Mouse (Mus musculus): ENCODE results near the gene Cct7.
"Not testable (repeated sequence)": the region's sequence is repeated elsewhere in the genome, so short reads cannot be mapped to it uniquely, and the experiment has no call there.

The Cct7 gene

DNA sequence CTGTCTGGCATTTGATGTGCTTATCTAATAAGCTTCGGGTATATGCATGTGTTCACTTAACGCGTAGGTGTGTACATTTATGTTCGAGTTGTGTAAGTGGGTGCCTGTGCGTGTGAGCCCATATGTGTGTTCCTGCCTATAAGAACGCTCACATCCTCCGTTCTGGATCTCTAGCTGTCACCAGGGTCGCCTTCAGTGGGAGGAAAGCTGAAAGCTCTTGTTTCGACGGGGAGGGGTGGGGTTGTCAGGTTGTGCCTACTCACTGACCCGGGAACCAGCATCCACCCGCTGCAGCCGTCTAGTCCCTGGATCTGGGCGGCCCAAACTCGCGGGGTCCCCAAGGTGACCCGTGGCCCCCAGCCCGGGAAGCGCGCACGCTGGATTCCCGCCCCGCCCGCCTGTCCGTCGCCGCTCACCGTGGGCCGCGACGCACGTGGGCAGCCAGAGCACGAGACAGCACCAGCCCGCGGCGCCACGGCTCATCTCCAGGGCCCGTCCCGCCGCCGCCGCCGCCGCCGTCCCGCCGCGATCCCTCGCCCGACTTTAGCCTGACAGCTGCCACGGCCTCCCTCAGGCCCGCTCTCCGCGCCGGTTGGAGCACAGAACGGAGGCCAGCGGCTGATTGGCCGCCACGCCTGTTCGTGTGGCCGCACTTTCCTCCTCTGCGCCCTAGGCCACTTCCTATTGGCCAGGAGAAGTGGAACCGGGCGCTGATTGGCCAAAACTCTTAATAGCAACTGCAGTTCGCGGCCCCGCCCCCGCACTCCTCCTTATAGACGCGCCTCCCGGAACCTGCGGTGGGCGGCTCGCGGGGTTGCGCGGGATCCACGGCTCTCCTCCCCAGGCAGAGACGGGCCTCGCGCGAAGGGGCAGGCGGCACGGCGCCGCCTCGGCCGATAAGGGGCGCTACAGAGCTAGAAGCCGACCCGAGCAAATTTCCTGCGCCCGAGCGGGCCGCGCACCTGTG lies at the start of gene Cct7:
Gene Cct7 (plus strand): TSS at position 818 of the 967 bp plus-strand sequence.
- peak; percentile 96 for DNase-seq (ENCODE audit: low spot score)

DNA sequence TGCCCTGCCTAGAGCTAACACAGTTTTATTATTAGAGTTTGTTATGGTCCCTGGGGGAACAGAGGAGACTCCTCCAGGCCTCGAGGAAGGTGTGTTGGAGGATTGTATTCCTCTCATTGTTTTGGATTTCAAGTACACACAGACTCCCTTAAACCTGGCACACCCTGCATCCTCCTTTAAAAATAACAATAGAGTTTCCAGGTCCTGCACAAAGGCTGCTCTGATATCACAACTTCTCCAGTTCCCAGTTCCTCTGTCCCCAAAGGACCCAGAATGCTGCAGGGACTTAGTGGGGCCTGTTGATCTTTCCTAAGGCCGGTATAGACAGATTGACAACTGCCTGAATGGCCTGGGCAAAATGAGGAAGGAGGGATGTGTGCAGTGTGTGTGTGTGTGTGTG lies 48.7 kb upstream of the Cct7 start:
- no peak for DNase-seq (ENCODE audit: low spot score)

DNA sequence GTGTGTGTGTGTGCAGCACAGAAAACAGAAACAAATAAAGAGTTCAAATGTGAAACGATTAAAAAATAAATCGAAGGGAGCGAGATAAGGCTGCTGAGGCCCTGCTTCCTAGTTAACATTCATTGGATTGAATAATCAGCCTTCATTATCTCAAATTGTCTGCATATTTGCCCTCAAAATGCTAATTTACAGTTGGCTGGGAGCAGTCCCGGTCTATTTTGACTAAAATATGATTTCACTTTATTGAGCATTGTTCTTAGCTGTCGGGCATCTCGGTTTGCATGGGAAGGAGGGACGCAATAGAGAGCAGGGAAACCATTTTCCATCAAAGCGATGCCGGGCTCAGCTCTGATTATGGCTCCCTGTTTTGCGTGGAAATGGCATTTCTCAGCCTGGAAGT lies 48.3 kb upstream of the Cct7 start:
- no peak for DNase-seq (ENCODE audit: low spot score)

DNA sequence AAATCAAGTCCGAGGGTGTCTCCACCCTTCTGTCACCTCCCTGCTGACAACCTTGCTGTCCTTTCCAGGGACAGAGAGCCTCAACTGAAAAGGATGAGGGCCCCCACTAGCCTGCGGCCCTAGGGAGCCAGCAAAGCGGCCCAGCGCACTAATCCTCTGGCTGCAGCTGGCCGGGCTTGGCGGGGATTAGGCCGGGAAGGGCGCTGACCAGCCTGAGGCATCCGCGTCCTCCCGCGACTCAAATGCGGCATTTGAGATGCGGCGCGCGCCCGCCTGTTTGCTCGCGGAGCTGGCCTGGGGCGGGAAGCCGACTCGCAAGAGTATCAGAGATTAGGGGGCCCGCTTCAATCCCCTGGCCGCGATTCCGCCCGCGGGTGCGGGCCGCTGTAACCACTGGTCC lies 42.3 kb upstream of the Cct7 start:
- DNase-seq (ENCODE audit: low spot score) = no peak

DNA sequence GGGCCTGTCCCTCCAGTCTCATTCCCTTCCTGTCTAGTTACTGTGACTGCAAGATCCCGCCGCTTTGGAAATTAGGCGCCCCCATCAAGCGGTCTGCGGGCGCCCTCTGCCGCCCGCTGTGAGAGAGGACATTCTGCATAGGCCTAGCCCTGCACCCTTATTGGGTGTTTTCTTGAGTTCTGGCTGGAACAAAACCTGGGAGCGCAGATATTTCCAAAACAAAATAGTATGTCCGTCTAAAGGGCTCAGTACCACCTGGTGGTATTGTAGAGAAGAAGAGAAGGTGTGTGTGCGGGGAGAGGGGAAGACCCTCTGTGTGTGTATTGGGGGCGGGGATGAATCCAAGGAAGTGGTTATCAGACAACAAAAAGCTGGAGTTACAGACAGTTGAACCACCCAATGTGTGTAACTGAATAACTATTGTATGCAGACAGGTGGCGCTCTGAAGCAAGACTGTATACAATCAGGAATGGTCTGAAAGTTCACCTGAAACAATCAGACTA lies 40.5 kb upstream of the Cct7 start:
- DNase-seq (ENCODE audit: low spot score) = no peak

DNA sequence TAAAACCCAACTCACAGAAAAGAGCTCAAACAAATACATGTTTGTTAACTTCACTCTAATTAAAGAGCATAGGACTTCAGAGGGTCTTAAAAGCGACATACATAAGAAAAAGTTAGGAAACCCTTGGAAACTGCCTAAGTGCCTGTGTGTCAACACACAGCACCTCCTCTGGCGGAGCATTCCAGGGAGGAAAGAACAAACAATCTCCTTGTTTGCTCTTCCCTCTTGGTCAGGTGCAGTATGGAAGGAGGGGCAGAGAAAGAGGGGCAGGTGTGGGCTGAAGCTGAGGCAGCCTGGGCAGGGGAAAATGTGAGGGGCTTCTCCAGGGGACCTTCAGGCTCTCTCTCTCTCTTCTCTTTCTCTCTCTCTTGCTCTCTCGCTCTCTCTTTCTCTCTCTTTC lies 35.5 kb upstream of the Cct7 start:
- DNase-seq (ENCODE audit: low spot score) = no peak

DNA sequence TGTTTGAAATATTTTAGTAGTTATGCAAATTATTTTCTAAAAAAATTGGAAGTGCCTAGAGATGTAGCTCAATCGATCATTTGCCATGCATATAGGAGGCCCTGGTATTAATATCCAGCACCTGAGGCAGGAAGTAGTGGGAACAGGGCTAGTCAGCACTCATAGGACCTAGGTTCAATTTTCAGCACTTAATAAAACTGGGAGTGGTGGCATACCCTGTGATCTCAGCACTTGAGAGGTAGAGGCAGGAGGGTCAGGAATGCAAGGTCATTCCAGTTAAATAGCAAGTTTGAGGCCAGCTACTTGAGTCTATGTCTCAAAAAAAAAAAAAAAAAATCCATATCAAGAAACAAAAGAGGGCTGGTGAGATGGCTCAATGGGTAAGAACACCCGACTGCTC lies 32.2 kb upstream of the Cct7 start:
- no peak for DNase-seq (ENCODE audit: low spot score)

DNA sequence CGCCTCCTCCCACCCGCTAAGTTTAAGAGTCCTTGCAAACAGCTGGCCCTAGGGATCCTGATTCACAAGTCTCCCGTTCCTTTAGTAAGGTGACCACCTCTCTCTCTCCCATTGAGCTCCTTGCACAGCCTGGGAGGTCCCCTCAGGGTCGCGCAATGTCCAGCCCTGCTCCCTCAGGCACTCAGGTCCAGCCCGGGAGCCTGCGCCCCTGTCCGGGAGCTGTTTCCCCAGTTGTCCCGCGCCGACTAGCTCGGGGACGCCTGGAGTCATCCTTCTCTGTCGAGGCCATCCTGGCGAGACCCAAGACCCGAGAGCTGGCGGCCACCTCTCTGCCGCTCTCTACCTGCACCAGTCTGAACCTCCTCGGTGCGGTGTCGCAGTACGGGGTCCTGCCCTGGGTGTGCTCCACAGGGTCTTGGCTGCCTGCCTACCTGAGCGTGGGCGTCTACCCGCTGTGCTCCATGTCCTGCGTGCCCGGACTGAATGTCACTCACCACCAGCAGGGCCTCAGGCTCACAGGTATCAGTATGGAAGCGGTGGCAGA lies 27.4 kb upstream of the Cct7 start, which contains the start of gene Noto:
Gene Noto (plus strand): TSS at position 51 of the 544 bp plus-strand sequence.
- DNase-seq (ENCODE audit: low spot score) = no peak

DNA sequence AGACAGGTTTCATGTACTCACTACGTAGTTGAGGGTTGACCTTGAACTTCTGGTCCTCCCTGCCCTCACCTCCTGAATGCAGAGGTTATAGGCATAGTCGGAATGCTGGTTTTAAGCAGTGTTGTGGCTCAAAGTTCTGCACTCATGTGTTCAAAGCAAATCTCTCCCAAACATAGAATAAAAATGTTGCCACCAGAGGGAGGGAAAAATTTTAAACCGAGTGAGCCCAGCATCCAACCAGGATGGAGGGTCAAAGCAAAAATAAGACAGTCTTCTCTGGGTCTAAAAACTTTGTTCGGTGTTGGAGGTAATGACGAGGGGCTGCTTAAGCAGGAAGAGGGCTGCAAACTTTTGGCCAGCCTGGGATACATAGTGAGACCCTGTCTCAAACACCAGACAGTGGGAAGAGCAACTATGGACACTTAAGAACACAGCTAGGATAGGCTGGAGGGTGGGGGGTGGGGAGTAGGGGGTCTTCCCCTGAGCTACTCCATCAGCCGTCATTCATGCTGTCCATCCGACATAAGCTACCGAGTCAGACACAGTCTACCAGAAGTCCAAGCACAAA lies 20.0 kb upstream of the Cct7 start:
- no peak for DNase-seq (ENCODE audit: low spot score)

DNA sequence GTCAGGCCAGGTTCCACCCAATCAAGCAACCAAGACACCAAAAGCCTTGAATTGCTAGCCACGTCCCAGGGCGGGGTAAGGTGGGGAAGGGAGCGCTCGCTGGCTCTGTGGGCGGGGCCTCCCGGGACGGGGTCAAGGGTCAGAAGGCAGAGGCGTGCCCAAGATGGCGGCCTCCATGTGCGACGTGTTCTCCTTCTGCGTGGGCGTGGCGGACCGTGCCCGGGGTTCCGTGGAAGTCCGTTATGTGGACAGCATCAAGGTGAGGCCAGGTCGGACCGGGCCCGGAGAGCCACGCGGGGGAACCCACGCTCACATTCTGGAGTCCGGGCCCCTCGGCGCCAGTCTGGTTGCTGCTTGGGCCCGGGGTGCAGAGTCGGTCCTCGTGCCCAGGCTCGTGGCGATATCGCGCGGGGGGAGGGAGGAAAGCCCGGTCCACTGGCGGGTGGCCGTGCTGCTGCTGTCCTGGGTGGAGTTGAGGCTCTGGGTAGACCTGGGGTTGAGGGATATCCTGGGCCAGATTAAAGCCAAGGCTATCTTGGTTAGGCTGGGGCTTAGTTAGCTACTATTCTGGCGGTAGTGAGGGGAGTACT lies 19.4 kb upstream of the Cct7 start, which contains the start of gene Smyd5:
Gene Smyd5 (plus strand): TSS at position 148 of the 590 bp plus-strand sequence.
- peak; percentile 77 for DNase-seq (ENCODE audit: low spot score)

DNA sequence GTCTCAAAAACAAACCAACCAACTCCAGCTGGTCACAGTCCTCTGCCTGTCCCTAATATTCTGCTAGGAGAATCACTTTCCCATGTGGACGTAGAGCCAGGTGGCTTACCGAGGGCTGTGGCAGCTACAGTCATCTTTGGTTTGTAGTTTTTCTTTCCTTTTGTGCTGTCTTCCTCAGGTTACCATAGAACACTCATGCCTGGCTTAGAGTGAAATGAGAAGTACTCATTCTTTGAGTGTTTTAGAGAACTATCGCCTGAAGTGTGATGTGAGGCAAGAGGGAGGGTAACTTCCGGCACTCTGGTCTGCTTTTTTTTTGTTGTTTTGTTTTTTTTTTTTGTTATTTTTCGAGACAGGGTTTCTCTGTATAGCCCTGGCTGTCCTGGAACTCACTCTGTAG lies 17.4 kb upstream of the Cct7 start:
- no peak for DNase-seq (ENCODE audit: low spot score)

DNA sequence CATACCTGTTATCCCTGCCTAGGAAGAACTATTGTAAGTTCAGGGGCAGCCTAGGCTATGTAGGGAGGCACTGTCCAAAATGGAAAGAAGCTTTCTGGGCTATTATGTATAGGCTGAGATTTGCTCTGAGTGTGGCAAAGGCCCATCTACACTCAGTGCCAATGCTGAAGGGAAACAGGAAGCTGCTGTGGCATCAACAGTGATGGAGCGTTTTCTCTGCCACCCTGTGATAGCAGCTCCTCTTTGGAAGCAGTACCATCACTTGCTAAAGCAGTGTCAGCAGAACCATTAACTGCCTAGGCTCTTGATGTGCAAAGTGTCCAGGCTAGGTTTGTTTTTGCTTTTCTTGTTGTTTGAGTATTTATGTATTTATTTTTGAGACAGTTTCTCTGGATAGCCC lies 15.1 kb upstream of the Cct7 start:
- no peak for DNase-seq (ENCODE audit: low spot score)

DNA sequence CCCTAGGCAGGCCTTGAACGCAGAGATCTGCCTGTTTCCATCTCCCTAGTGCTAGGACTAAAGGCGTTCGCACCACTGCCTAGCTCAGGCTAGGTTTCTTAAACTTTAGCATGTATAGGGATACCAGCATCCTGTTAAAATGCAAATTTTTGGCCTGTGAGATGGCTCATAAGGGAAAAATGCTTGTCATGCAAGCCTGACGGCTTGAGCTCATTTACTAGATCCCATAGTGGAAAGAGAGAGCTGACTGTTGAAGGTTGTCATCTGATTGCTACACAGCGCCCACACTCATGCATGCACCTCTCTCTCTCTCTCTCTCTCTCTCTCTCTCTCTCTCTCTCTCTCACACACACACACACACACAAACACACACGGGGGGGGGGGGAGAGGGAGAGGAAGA lies 14.7 kb upstream of the Cct7 start:
- no peak for DNase-seq (ENCODE audit: low spot score)

DNA sequence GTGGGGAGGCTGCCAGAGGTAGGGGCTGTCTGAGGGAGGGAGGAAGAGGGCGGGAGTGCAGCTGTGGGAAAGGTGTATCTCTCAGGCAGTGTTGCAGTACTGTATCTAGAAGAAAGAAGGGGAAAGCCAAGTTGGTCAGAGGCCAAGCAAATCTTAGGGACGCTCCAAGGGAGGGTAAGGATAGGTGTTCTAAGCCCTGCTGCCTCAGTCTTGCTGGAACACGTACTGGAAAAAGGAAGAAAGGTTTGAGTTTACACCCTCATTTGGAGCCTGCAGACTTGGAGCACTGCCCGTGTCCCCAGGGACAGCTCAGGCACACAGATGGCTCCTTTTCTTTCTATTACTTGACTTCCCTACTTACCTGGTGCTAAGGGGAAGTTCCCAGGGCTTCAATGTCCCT lies 10.2 kb upstream of the Cct7 start:
- DNase-seq (ENCODE audit: low spot score) = no peak

DNA sequence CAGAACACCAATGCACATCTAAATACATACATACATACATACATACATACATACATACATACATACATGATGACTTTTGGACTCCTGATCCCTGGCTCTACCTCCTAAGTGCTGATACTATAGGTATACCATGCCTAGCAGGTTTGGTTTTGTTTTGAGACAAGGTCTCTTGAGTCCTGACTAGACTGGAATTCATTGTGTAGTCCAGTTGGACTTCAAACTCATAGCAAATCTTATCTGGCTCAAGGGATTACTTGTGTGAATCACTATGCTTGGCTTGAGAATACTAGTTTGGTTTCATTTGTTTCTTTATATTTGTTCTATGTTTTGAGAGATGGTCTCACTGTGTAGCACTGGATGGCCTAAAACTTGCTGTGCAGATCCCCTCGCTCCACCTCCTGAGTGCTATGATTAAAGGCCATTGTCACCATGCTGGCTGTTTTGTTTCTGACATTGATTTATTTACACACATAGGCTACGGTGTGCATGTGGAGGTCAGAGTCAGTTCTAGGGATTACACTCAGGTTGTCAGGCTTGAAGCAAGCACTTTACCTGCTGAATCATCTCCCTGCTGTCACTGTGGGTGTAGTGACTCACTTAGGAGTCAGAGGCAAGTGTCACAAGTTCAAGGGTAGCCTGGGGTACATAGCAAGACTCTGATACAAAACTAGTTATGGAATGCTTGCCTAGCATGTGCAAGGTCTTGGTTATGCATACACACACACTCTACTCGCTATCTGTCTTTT lies 7.7 kb upstream of the Cct7 start:
- DNase-seq (ENCODE audit: low spot score) = no peak

DNA sequence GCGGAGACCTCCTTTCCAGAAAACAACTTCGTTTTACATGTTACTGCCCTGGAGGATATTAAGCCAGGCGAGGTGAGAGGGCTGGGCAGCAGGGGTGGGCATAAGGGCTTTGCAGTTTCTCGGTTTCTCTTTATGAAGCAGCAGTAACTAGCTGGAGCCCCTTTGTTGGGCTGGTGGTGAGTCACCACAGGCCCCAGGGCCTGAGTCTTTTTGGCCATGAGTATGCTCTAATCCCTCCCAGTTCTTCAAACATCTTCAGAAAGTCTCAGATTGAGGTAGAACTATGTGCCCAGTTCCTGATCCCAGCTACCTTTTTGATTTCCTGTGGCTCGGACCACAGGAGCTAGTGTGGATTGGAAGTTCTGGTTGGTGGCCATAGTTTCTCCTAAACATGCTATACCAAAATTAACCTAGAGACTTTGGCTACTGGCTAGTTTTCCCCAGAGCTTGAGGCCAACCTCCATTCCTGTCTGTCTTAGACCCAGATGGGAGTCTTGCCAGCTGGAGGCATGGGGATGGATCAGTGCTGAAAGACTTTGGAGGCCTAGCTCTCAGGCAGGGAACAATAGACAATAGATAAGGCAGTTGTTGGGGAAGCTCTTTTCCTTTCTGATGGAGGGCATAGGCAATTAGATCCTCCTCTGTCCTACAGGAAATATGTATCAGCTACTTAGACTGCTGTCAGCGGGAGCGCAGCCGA lies 6.9 kb upstream of the Cct7 start:
- no peak for DNase-seq (ENCODE audit: low spot score)

DNA sequence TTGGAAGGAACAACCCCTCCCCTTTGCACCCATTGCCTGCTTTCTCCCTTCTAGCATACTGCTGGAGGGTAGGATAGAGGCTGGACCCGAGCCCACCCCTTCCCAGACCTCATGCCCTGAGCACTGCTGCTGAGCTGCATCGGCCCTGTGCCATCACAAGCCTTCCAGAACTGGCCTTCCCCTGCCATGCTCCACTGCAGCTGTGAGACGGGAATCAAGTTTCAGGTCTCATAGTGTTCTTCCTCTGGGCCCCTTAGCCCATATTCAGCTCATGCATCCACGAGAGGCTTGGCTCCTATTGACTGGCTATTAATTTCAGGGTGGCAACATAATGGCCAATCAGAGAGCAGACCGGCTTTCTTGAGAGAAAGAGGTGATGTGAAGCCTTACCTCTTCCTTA lies 6.0 kb upstream of the Cct7 start:
- DNase-seq (ENCODE audit: low spot score) = no peak

DNA sequence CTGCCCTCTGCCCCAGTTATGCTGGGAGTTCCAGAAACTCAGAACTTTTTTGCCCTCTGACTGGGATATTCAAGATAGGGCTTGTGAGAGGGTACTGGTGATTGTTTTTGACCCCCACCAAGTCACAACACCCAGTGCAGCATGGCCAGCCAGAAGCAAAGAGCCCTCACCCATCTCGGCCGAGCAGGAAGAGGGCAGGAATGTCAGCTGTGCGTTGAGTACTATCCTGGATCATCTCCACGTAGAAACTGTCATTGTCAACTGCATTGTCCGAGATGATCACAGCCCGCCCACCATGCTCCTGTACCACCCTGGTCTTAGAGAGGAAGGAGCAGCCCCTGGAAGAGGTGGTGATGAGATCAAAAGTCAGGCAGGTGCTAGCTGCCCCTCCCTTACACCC lies 4.0 kb upstream of the Cct7 start:
- no peak for DNase-seq (ENCODE audit: low spot score)

DNA sequence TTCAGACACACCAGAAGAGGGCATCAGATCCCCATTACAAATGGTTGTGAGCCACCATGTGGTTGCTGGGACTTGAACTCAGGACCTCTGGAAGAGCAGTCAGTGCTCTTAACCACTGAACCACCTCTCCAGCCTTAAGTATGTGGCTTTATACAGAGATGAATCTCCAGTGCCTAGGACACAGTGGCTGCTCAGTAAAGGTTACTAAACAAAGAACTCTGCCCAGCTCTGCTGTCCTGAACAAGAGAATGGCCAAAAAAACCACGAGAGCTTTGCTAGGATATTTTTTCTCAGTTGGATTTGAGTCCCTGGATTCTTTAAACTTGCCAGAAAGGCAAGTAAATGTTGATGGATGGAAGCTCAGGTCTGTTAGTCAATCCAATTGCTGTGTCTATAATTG lies 1.2 kb upstream of the Cct7 start:
- not testable (repeated sequence) for DNase-seq (ENCODE audit: low spot score)

DNA sequence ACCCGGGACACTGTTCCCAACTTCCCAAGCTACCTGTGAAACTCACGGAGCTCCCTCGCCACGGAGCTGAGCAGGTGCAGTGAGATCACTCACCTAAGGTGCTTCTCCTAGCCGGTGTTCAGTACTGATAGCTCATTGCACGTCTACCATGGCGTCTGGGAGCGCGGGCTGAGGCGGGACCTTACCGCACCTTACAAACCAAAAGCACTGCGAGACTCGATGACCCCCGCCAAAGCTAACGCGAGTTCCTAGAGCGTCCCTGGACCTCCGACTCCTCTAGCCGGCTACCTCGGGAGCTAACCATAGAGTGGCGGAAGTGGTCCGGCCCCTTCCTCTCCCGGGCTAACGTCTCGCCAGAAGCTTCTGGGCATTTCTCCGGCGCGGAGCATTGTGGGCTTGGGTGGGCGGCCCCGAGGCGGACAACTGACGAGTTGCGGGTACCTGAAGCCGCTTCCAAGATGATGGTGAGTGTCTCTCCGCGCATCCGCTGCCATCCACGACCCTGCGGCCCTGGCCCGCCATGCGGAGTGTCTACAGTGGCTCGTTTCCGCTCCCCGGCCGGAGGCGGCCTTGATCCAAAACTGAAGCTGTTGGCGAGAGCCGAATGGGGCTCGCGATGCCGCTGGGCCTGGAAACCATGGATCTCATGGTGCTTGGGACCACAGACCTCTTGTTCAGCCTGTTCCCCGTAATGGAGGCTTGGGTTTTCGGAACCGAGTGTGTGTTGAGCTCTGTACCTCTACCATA lies 523 bp downstream of the Cct7 start, which contains the start of gene Pradc1:
Gene Pradc1 (minus strand): TSS at position 307 of the 747 bp plus-strand sequence.
- DNase-seq (ENCODE audit: low spot score) = peak; percentile 90

DNA sequence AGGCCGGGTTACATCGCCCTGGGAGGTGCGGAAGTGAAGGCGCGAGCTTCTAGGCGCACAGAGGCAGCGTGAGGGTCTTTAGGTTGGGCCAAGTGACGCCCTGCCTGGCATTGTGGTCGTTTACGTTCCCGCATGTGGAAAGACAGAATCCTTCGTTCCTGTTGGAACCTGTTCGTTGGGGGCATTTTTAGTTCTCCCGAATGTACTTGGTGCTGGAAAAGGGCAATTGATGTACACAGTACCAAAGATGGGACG lies 1.0 kb downstream of the Cct7 start:
- DNase-seq (ENCODE audit: low spot score) = no peak

All from spleen, adult 12 weeks (tissue).